Mouse (Mus musculus): ENCODE results near the gene Ccdc93. TPM values are rescaled to one million over a fixed set of nuclear protein-coding genes. Genes with fewer than 3 reads are reported as not detected.

Ccdc93 gene
- total RNA-seq, 1 experiment from 2014 or later, result 43.4 TPM

DNA sequence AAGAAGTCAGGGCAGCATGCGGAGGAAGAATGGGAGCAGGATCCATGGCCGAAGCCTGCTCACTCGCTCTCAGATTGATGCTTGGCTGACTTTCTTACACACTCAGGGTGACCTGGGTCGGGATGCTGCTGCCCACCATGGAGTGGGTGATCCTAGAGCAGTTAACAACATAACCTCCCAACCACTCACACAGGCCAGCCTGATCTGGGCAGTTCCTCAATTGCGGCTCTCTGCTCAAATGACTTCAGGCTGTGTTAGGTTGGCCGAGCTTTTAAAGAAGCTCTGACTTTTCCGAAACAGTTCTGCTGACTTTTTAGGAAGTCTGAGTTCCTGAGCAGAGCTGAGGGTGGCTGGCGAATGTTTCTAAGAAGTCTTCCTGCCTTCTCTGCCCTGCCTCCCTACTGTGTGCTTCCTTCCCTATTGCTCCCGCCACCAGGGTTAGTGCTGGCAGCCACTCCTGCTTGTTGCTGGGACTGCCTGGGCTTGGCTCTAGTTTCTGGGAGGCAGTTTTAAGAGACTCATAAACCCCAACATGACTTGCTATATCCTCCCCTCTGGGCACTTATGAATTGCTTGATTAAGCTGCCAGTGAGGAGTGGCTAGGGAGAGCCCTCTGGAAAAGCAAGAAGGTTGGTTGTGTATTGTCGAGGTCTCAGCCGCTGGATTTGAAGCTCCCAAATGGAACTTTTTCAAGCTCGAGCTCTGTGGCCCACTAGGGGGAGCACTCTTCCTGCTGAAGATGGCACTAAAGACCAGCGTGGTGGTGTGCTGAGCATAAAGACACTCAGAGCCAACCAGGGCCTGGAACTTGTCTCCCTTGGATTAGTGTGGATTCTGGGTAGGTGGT lies 9.9 kb downstream of the Ccdc93 start:
- peak; percentile 60; the same call in 1 of the 2 replicates for ATAC-seq (ENCODE audit: extremely low read depth, insufficient number of reproducible peaks, low FRiP score, poor library complexity, severe bottlenecking)

DNA sequence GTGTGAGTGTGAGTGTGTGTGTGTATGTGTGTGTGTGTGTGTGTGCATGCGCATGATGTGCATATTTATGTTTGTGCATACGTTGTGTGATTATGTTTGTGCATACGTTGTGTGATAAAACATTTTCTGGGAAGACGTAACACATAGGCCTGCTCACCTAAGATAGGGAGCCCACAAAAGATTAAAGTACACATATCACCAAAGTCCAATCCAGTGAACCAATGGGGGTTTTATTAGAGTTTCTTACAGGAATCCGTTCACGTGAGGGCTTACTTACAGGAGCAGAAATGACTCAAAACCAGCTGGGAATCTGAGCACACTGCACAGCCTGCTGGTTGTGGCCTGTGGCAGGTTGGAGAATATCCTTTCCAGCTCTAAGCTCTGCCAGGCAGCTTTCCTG lies 13.3 kb downstream of the Ccdc93 start:
- ATAC-seq (ENCODE audit: extremely low read depth, insufficient number of reproducible peaks, low FRiP score, poor library complexity, severe bottlenecking), result no peak

DNA sequence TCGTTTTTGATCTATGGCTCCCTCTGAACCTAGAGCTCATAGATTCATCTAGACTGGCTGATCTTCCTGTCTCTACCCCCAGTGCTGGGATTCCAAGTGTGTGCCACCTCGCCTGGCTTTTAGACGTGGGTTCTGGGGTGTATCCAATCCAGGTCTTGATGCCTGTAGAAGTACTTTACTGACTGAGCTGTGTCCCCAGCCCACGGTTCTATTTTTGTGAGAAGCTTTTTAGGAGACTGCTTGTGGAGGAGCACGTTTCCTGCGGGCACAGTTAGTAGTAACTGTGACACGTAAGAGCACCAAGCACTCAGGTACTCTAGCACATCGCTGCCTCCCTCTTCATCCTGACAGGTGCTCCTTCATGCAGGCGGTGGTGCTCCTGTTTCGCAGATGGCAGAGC lies 16.4 kb downstream of the Ccdc93 start:
- no peak for ATAC-seq (ENCODE audit: extremely low read depth, insufficient number of reproducible peaks, low FRiP score, poor library complexity, severe bottlenecking)

DNA sequence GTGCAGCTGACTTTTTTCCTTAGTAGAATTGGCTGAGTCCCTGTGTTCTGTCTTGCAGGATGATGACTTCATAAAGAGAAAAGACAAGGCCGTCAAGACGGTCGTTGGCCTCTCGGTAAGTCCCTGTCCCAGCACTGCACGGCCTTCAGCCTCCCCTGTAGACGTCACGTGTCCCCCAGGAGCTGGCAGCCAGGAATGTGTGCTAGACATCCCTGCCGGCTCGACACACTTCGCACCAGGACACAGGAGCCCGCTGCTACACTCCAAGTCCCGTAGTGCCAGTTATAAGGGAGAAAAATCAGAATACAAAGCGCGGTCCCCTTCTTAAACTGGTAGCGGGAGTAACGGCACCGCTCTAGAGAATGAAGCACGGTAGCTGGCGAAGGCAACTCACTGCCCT lies 17.3 kb downstream of the Ccdc93 start:
- ATAC-seq (ENCODE audit: extremely low read depth, insufficient number of reproducible peaks, low FRiP score, poor library complexity, severe bottlenecking), result no peak

DNA sequence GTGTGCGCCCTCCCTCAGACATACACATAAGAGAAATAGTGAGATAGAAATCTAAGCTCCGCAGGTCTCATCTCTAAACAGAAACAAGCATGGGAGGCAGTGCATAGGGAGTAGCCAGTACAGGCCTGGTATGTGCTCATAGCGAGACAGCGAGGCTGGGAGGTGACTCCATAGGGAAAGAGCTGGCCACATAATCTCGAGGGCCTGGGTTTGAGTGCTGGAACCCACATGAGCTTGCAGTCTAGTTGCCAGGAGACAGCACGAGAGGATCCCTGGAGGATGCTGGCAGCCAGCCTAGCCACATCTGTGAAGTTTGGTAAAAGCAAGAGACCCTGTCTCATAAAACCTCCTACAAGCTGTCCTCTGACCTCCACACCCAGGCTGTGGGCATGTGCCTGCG lies 20.2 kb downstream of the Ccdc93 start:
- ATAC-seq (ENCODE audit: extremely low read depth, insufficient number of reproducible peaks, low FRiP score, poor library complexity, severe bottlenecking), result no peak

DNA sequence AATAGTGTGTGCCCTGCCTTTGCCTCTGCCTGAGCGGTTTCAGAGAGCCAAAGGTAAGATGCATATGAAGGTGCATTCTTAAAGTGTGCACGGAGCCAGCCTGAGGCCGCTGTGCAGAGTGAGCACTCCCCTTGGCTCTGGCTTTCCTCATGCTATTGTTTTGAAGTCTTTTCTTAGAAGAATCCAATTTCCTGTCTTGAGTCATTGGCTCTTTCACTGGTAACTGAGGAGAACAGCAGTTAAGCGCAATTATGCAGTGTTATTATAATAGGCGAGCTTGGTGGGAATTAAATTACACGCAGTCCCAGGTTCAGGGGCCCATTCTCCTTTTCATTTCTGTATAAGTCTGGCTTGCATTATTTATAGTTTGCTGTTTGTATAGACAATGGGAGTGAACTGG lies 21.6 kb downstream of the Ccdc93 start:
- no peak for ATAC-seq (ENCODE audit: extremely low read depth, insufficient number of reproducible peaks, low FRiP score, poor library complexity, severe bottlenecking)

DNA sequence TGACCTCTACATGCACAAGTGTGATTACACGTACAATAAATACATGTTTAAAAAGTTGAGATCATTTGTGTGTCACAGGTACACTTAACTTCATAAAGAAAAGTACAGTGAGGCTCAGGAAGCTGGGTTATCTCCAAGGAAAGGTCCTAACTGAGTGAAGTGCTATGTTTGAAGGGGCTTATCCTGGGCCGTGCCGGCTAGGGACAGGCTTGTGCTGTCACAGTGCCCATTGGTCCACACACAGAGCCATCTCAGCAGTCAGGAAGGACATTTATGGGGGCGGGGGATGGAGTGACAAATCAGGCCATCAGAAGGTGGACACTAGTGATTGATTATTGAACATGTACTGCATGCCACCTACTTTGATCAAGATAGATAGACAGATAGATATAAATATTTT lies 22.2 kb downstream of the Ccdc93 start:
- no peak for ATAC-seq (ENCODE audit: extremely low read depth, insufficient number of reproducible peaks, low FRiP score, poor library complexity, severe bottlenecking)

DNA sequence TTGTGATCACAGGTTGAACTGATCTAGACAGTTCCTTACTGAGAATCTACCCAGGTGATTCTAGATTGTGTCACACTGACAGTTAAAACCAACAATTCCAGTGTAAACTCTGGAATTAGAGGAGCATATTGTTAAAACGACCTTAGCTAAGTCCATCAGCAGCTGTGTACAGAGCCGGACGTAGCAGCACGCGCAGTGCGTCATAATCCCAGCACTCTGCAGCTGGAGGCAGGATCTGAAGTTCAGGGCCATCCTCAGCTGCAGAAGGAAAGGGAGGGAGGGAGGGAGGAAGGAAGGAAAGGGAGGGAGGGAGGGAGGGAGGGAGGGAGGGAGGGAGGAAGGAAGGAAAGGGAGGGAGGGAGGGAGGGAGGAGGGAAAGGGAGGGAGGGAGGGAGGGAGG lies 24.1 kb downstream of the Ccdc93 start:
- no peak for ATAC-seq (ENCODE audit: extremely low read depth, insufficient number of reproducible peaks, low FRiP score, poor library complexity, severe bottlenecking)

DNA sequence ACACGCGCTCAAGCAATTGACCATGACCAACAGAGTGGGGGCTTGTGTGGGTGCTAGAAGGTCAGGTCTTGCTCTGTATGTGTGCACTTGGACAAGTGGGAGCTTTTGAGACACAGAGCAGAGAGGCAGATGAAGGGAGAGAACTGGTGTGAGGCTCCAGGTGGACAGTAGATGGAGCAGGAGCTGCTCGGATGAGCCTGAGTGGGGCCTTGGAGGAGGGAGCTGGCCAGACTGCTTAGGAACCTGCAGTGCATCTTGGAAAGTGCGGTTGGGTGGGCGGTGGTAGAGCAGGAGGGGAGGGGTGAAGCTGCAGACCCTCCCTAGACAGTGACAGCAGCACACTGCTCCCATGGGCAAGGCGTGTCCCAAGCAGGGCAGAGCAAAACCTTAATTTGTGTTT lies 29.2 kb downstream of the Ccdc93 start:
- ATAC-seq (ENCODE audit: extremely low read depth, insufficient number of reproducible peaks, low FRiP score, poor library complexity, severe bottlenecking), result no peak

DNA sequence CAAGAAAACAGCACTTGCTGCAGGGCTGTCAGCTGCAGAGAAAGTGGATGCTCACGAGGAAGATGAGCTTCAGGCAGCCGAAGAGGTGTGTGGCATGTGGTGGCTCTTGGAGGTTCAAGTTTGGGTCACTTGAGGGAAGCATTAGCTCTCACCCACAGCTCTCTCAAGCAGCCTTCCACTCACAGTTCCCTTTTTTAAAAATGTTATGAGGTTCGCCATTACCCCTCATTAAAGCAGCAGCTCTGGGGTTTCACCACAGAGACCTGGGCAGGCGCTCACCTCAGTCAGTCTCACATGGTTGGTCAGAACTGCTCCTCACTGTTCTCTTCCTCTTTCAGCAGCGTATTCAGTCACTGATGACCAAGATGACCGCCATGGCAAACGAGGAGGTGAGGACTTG lies 31.0 kb downstream of the Ccdc93 start:
- ATAC-seq (ENCODE audit: extremely low read depth, insufficient number of reproducible peaks, low FRiP score, poor library complexity, severe bottlenecking), result peak; percentile 91

DNA sequence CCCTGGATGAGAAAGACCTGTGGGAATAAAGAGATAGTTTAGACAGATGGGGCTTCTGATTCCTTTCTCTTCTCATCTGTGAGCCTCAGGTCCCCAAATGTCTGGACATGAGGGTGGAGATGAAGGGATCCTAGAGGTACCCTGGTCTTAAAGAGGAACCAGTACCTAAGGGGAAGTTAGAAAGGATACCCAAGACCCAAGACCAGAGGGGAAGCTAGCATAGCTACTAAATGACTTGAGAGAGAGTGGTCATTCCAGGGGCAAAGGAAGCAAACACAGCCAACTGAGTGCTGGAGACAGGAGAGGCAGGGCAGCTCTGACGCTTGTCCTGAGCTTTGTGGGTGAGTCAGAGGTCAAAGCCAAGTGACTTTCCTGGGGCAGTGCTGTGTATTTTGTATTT lies 31.8 kb downstream of the Ccdc93 start:
- ATAC-seq (ENCODE audit: extremely low read depth, insufficient number of reproducible peaks, low FRiP score, poor library complexity, severe bottlenecking), result no peak

DNA sequence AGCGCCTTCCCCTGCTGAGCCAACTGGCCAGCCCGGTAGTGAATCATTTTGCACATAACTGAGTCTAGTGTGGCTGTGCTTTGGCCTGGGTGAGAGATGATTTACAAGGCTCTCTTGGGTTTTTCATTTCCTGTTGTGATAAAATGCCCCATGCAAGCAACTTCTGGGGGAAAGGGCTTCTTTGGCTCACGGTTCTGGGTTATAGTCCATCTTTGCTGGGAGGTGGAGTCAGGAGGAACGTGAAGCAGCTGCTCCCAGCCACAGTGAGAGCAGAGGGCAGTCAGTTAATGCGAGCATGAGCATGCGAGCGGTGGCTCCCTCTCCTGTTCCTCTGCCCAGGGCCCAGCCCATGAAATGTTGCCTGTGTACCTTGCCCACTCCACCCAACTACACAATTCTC lies 33.0 kb downstream of the Ccdc93 start:
- no peak for ATAC-seq (ENCODE audit: extremely low read depth, insufficient number of reproducible peaks, low FRiP score, poor library complexity, severe bottlenecking)

DNA sequence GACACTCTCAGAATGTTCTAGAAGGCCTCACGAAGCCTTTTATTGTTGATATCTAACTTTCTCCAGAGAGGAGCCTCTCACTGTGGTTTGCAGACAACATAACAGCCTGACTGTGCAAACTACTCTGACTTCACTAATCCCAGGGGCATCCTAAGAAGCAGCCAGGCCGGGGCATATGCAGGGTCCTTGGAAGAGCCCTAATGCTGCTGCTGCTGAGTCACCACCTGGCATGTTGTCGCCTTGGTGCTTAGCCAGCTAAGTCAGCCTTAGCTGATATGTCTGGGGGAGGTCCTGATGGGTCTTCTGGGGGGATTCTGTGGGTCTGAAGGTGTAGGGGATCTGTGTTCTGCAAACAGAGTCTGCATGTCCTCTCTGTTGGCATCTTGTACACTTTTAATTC lies 35.4 kb downstream of the Ccdc93 start:
- ATAC-seq (ENCODE audit: extremely low read depth, insufficient number of reproducible peaks, low FRiP score, poor library complexity, severe bottlenecking), result no peak

DNA sequence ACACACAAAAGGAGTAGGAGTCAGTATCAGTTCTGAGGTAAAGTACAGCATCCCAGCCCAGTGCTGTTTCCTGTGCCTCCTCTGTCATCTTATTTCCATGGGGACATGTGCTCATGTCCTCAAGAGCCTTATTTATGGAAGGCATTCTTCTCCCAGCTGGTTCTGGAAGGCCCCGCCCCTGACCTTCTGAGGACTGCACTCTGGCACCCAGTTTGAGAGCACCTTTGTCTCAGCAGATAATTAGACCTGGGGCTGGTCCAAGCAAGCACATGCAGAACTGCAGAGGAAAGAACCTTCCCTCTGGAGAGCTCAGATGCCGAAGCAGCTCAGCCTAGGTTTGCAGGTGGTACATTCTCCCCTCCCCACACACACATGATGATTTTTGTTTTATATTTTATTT lies 37.4 kb downstream of the Ccdc93 start:
- no peak for ATAC-seq (ENCODE audit: extremely low read depth, insufficient number of reproducible peaks, low FRiP score, poor library complexity, severe bottlenecking)

DNA sequence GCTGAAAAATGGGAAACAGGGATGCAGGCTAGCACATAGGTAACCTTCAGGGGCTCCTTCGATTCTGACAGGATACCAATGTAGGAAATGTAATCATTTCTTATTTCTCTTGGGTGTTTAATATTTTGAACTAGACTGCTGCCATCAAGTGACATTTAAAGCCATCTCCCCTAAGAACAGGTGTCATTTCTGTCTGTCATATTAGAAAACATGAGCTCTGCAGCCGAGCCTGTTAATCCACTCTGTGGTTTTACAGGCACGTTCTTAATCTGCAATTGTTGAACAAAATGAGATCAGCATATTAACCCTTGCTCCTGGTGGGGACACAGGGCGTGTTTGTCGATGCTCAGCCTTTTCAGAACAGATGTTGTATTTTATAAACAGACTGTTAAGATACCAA lies 40.7 kb downstream of the Ccdc93 start:
- no peak for ATAC-seq (ENCODE audit: extremely low read depth, insufficient number of reproducible peaks, low FRiP score, poor library complexity, severe bottlenecking)

DNA sequence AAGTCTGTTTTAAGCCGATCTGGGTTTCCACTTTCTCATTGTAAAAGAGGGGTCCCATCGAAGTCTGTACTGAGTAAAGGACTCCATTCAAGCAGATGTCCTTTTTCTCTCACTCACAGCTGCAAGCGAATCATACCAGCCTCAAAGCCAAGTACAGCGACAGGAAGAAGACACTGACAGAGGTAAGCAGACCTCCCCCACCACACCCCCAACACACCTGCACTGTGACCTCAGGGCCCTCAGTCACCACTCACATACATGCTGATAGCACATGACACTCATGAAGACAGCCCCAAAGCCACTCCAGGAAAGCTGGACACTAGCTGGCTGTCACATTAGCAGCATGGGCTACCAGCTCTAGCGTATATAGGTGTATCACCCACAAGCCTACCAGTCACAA lies 46.9 kb downstream of the Ccdc93 start:
- no peak for ATAC-seq (ENCODE audit: extremely low read depth, insufficient number of reproducible peaks, low FRiP score, poor library complexity, severe bottlenecking)

DNA sequence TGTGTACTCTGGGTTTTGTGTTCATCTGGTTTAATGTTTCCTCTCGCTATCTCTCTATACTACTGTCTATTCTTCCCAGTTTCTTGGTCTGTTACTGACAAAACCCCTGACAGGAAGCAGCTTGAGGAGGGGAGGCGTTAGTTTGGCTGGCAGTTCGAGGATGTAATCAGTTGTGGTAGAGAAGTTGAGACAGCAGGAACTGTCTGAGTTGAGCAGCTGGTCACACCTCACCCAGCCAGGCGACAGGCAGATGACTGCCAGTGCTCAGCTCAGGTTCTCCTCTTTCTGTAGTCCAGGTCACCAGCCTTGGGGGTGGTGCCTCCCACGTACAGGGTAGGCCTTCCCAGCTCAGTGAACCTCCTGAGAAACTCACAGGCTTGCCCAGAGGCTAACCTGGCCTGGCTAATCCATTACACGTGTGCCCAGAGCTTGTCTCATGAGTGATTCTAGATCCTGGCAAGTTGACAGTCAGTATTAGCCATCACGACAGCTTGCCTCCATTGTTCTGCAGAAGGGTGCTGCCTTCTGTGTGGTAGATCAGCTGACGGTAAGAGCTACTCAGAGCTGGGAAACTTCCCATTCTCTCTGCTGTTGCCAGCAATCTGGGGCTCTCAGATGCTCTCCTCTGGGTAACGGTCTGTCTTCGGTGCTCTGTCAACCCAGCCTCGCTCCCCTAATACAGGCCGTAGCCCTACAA lies 47.6 kb downstream of the Ccdc93 start:
- ATAC-seq (ENCODE audit: extremely low read depth, insufficient number of reproducible peaks, low FRiP score, poor library complexity, severe bottlenecking), result no peak

DNA sequence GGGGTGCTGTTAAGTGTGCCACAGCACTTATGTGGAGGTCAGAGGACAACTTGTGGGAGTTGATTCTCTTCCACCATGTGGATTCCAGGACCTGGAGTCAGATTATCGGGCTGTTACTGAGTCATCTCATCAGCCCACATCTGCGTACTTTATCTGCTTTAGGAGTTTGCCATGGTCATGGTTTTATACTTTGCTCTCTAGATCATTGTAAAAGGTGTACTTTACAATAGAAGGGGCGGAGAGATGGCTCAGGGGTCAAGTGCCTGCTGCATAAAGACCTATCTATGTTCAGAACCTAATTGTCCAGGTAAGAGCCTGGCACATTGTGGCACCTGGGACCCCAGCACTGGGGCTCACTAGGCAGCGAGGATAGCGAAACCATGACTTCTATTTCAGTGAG lies 48.6 kb downstream of the Ccdc93 start:
- no peak for ATAC-seq (ENCODE audit: extremely low read depth, insufficient number of reproducible peaks, low FRiP score, poor library complexity, severe bottlenecking)

DNA sequence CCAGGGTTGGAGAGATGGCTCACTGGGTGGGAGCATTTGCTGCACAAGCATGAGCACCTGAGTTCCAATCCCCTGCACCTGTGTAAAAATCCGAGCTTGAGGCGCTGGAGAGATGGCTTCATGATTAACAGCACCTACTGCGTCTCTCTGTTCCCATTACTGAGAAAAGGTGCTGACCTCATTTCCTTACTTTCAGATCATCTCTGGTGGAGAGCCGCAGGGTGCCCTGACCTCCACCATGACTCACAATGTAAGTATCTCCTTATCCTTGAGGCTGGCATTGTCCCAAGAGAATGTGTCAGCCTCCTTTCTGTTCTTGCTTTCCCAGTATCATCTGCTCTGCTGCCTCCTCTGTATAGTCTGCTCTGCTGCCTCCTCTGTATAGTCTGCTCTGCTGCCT lies 52.2 kb downstream of the Ccdc93 start:
- no peak for ATAC-seq (ENCODE audit: extremely low read depth, insufficient number of reproducible peaks, low FRiP score, poor library complexity, severe bottlenecking)

DNA sequence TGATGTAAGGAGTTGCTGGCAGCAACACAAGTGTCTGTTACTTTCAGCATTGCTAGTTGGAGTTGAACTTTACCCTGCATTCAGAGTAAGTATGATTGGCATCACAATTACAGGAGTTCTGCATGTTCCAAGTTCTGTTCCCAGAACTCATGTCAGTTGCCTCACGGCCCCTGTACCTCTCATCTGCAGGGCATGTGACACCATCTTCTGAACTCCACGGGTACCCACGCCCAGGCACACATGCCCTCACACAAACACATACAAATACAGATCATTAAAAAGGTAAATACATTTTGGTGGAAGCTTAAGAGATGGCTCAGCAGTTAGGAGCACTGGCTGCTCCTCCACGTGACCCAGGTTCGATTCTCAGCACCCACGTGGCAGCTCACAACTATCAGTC lies 56.0 kb downstream of the Ccdc93 start:
- ATAC-seq (ENCODE audit: extremely low read depth, insufficient number of reproducible peaks, low FRiP score, poor library complexity, severe bottlenecking), result no peak

DNA sequence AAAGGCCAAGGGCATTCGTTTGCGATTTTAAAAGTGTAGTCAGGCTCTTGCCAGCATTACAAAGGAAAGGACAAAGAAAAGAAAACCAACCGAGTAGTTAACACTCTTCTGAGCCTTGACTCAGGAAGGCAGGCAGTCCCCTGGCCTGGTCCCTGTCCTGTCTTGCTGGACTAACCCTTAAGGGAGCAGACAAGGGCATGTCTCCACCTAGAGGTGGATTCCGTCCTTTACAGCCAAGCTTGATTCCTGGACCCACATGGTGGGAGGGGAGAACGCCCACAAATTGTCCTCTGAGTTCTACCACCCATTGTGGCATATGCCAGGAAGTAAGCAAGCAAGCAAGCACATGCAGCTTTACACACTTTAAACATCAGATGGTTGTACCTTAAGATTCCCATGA lies 59.4 kb downstream of the Ccdc93 start:
- ATAC-seq (ENCODE audit: extremely low read depth, insufficient number of reproducible peaks, low FRiP score, poor library complexity, severe bottlenecking), result 0 out of 2 replicates have a peak, but pooled peaks have one; percentile 10
